Mouse (Mus musculus) heart, embryonic 12.5 days (tissue): ENCODE results near the gene C77080. TPM values are rescaled to one million over a fixed set of nuclear protein-coding genes. Genes with fewer than 3 reads are reported as not detected.
A peak's percentile ranks its signal among the peaks of the same experiment; 100 is the strongest.

Experiments used
- ATAC-seq: fragments of 200-750 bp; cut with Nextera tagmentation; 2 replicates; pipeline ENCODE4 v1.8.0; 2017; ENCODE audit warnings: moderate TSS enrichment, moderate library complexity; ENCODE audit not compliant: insufficient number of reproducible peaks, low FRiP score
- H3K27ac ChIP-seq: fragments of 300-500 bp; sonication (generic); 2 replicates; pipeline ENCODE4 v1.5.1; 2016; ENCODE audit warnings: mild to moderate bottlenecking, moderate library complexity; ENCODE audit not compliant: poor library complexity, severe bottlenecking
- H3K27me3 ChIP-seq: fragments of 300-500 bp; sonication (generic); replicated peaks from 2 replicates; pipeline ENCODE4 v1.6.1; 2016; ENCODE audit warnings: mild to moderate bottlenecking, moderate library complexity
- H3K36me3 ChIP-seq: fragments of 300-500 bp; sonication (generic); 2 replicates; pipeline ENCODE4 v1.6.1; 2016; ENCODE audit warnings: mild to moderate bottlenecking, moderate library complexity
- H3K4me1 ChIP-seq: fragments of 300-500 bp; sonication (generic); replicated peaks from 2 replicates; pipeline ENCODE4 v1.6.1; 2016; ENCODE audit warnings: mild to moderate bottlenecking
- H3K4me2 ChIP-seq: fragments of 300-500 bp; sonication (generic); 2 replicates; pipeline ENCODE4 v1.6.1; 2016; ENCODE audit warnings: mild to moderate bottlenecking, moderate library complexity
- H3K4me3 ChIP-seq: fragments of 300-500 bp; sonication (generic); 2 replicates; pipeline ENCODE4 v1.5.1; 2016; ENCODE audit warnings: mild to moderate bottlenecking
- H3K9ac ChIP-seq: fragments of 300-500 bp; sonication (generic); 2 replicates; pipeline ENCODE4 v1.6.1; 2016; ENCODE audit warnings: mild to moderate bottlenecking, moderate library complexity
- H3K9me3 ChIP-seq: fragments of 300-500 bp; sonication (generic); replicated peaks from 2 replicates; pipeline ENCODE4 v1.6.1; 2016; ENCODE audit warnings: mild to moderate bottlenecking, moderate library complexity
- WGBS: fragments of 180-500 bp; shearing (Covaris S2); methylation state at CpG from one replicate; pipeline ENCODE4 v1.1.7; 2016; 5-methylcytosine and 5-hydroxymethylcytosine counted together
- polyA plus RNA-seq: library from polyadenylated mRNA; unstranded; fragments of >200 nt; fragmentation: Nextera tagmentation; extraction: Ambion mirVana; gene quantifications from 2 replicates; pipeline ENCODE4 v1.2.1, GENCODE M21; 2016

The C77080 gene
- polyA plus RNA-seq, 1 experiment from 2014 or later = 1.6 TPM

GRCm38 (mm10) chr4:129227170-129227984, 33.8 kb downstream of the C77080 start:
- Histone ChIP-seq H3K27ac (no peak overlapping the region), H3K4me3 (peak overlapping the region; percentile 28; the same call in 1 of the 2 replicates), H3K4me2 (peak overlapping the region; percentile 59), H3K4me1 (peaks cover 42% of the 10 kb centered on the region), H3K27me3 (peaks cover 99% of the 10 kb centered on the region), H3K9ac (peak overlapping the region; percentile 50; the same call in 1 of the 2 replicates), H3K36me3 (no peaks in the 10 kb centered on the region), H3K9me3 (no peaks in the 10 kb centered on the region)
- 10% methylated on average over 22 of the region's 22 CpGs for WGBS
- no peak for ATAC-seq

GRCm38 (mm10) chr4:129226441-129226963, 34.7 kb downstream of the C77080 start:
- WGBS = 22% methylated on average over 5 of the region's 5 CpGs
- H3K9me3 ChIP-seq = no peaks in the 10 kb centered on the region
- H3K4me3 ChIP-seq = no peak overlapping the region
- H3K9ac ChIP-seq = 0 out of 2 replicates have a peak overlapping the region, but pooled peaks have one; percentile 18
- peak overlapping the region; percentile 59 for H3K4me2 ChIP-seq
- H3K36me3 ChIP-seq = no peaks in the 10 kb centered on the region
- H3K4me1 ChIP-seq = peaks cover 46% of the 10 kb centered on the region
- no peak for ATAC-seq
- no peak overlapping the region for H3K27ac ChIP-seq
- peaks cover 99% of the 10 kb centered on the region for H3K27me3 ChIP-seq

GRCm38 (mm10) chr4:129225315-129225714, 35.9 kb downstream of the C77080 start:
- Histone ChIP-seq H3K4me2 (no peak overlapping the region), H3K9me3 (no peaks in the 10 kb centered on the region), H3K4me3 (no peak overlapping the region), H3K4me1 (peaks cover 46% of the 10 kb centered on the region), H3K27ac (no peak overlapping the region), H3K27me3 (peaks cover 99% of the 10 kb centered on the region), H3K9ac (no peak overlapping the region), H3K36me3 (peaks cover 6% of the 10 kb centered on the region; the same call in 1 of the 2 replicates)
- no peak for ATAC-seq
- WGBS = 95% methylated on average over 12 of the region's 12 CpGs

- H3K9ac ChIP-seq = peak overlapping the region; percentile 51
- H3K4me1 ChIP-seq = peaks cover 46% of the 10 kb centered on the region
- no peak overlapping the region for H3K27ac ChIP-seq
- peaks cover 94% of the 10 kb centered on the region for H3K27me3 ChIP-seq
- H3K36me3 ChIP-seq = peaks cover 18% of the 10 kb centered on the region
- no peaks in the 10 kb centered on the region for H3K9me3 ChIP-seq
- H3K4me3 ChIP-seq = peak overlapping the region; percentile 44
- 0 out of 2 replicates have a peak, but pooled peaks have one; percentile 12 for ATAC-seq
- H3K4me2 ChIP-seq = peak overlapping the region; percentile 84
- WGBS = 22% methylated on average over 51 of the region's 55 CpGs
Measured at GRCm38 (mm10) chr4:129223421-129224281, 37.6 kb downstream of the C77080 start.

- 42% methylated on average over 30 of the region's 31 CpGs for WGBS
- H3K27ac ChIP-seq = no peak overlapping the region
- H3K4me2 ChIP-seq = no peak overlapping the region
- H3K36me3 ChIP-seq = peaks cover 32% of the 10 kb centered on the region
- peaks cover 87% of the 10 kb centered on the region for H3K27me3 ChIP-seq
- no peak overlapping the region for H3K9ac ChIP-seq
- no peak overlapping the region for H3K4me3 ChIP-seq
- H3K4me1 ChIP-seq = peaks cover 34% of the 10 kb centered on the region
- no peaks in the 10 kb centered on the region for H3K9me3 ChIP-seq
- ATAC-seq = no peak
Measured at GRCm38 (mm10) chr4:129222019-129222925, 38.9 kb downstream of the C77080 start.

GRCm38 (mm10) chr4:129221097-129222010, 39.9 kb downstream of the C77080 start:
- Histone ChIP-seq H3K9ac (no peak overlapping the region), H3K4me2 (no peak overlapping the region), H3K9me3 (no peaks in the 10 kb centered on the region), H3K4me1 (peaks cover 24% of the 10 kb centered on the region), H3K27me3 (peaks cover 78% of the 10 kb centered on the region), H3K36me3 (peaks cover 41% of the 10 kb centered on the region), H3K4me3 (no peak overlapping the region), H3K27ac (no peak overlapping the region)
- no peak for ATAC-seq
- WGBS = 60% methylated on average over 23 of the region's 23 CpGs

GRCm38 (mm10) chr4:129220376-129221089, 40.7 kb downstream of the C77080 start:
- no peak overlapping the region for H3K4me2 ChIP-seq
- peaks cover 49% of the 10 kb centered on the region for H3K36me3 ChIP-seq
- H3K27ac ChIP-seq = no peak overlapping the region
- H3K27me3 ChIP-seq = peaks cover 70% of the 10 kb centered on the region
- no peaks in the 10 kb centered on the region for H3K9me3 ChIP-seq
- no peak overlapping the region for H3K9ac ChIP-seq
- no peak overlapping the region for H3K4me3 ChIP-seq
- H3K4me1 ChIP-seq = peaks cover 21% of the 10 kb centered on the region
- no peak for ATAC-seq
- WGBS = 67% methylated on average over 7 of the region's 7 CpGs

- no peak for ATAC-seq
- H3K9ac ChIP-seq = no peak overlapping the region
- H3K27ac ChIP-seq = no peak overlapping the region
- H3K4me2 ChIP-seq = no peak overlapping the region
- no peak overlapping the region for H3K4me3 ChIP-seq
- WGBS = 87% methylated on average over 10 of the region's 10 CpGs
- H3K9me3 ChIP-seq = no peaks in the 10 kb centered on the region
- H3K4me1 ChIP-seq = peaks cover 19% of the 10 kb centered on the region
- H3K36me3 ChIP-seq = peaks cover 62% of the 10 kb centered on the region
- peaks cover 57% of the 10 kb centered on the region for H3K27me3 ChIP-seq
Measured at GRCm38 (mm10) chr4:129219198-129219597, 42.0 kb downstream of the C77080 start.

GRCm38 (mm10) chr4:129218569-129219175, 42.5 kb downstream of the C77080 start:
- no peak for ATAC-seq
- Histone ChIP-seq H3K27me3 (peaks cover 51% of the 10 kb centered on the region), H3K27ac (no peak overlapping the region), H3K36me3 (peaks cover 67% of the 10 kb centered on the region), H3K9ac (no peak overlapping the region), H3K4me2 (no peak overlapping the region), H3K9me3 (no peaks in the 10 kb centered on the region), H3K4me1 (peaks cover 14% of the 10 kb centered on the region), H3K4me3 (no peak overlapping the region)
- 79% methylated on average over 7 of the region's 7 CpGs for WGBS
